Mouse (Mus musculus) erythroblast, embryonic 14.5 days (primary cell): ENCODE results near the gene Ang.

Experiments
- GATA1 ChIP-seq: IDR thresholded peaks from 2 replicates; pipeline ENCODE4 v1.6.1; 2012; ENCODE audit warnings: low read length, inconsistent platforms, mixed read lengths
- TAL1 ChIP-seq: IDR thresholded peaks from 3 replicates; pipeline ENCODE4 v1.6.1; 2012; ENCODE audit warnings: low read length, inconsistent platforms, mixed read lengths

GRCm38 (mm10) chr14:51094096-51094875 is 3.3 kb downstream of the Ang start:
- TF ChIP-seq GATA1 (no peak), TAL1 (no peak)
